Mouse (Mus musculus): ENCODE measurements around the gene Jund. TPM values are rescaled to one million over a fixed set of nuclear protein-coding genes. Genes with fewer than 3 reads are reported as not detected.

The Jund gene
- polyA plus RNA-seq, 1 experiment = 816 TPM

- peaks cover 7% of the 10 kb centered on the region for H3K4me1 ChIP-seq (ENCODE audit: control insufficient read depth)
- H3K4me3 ChIP-seq (replicated peaks) = no peak overlapping the region
- no peak for TF ChIP-seq GATA1 (IDR thresholded peaks at IDR 0.05; ENCODE audit: low read length)
- TF ChIP-seq TAL1 (IDR thresholded peaks at IDR 0.05; ENCODE audit: low read length) = no peak
- H3K27me3 ChIP-seq (ENCODE audit: control insufficient read depth) = peaks cover 39% of the 10 kb centered on the region
- no peaks in the 10 kb centered on the region for H3K36me3 ChIP-seq (ENCODE audit: control insufficient read depth)
- no peaks in the 10 kb centered on the region for H3K9me3 ChIP-seq (ENCODE audit: control insufficient read depth, low read length)
These were observed 27.2 kb downstream of the Jund start for GRCm38 (mm10) chr8:70725792-70726447.

GRCm38 (mm10) chr8:70726721-70727120, 28.0 kb downstream of the Jund start:
- Histone ChIP-seq H3K36me3 (ENCODE audit: control insufficient read depth) (no peaks in the 10 kb centered on the region), H3K27me3 (ENCODE audit: control insufficient read depth) (peaks cover 44% of the 10 kb centered on the region), H3K9me3 (ENCODE audit: control insufficient read depth, low read length) (no peaks in the 10 kb centered on the region), H3K4me3 (replicated peaks) (no peak overlapping the region), H3K4me1 (ENCODE audit: control insufficient read depth) (peaks cover 7% of the 10 kb centered on the region)
- TF ChIP-seq GATA1 (IDR thresholded peaks at IDR 0.05; ENCODE audit: low read length) (no peak), TAL1 (IDR thresholded peaks at IDR 0.05; ENCODE audit: low read length) (no peak)

DNA sequence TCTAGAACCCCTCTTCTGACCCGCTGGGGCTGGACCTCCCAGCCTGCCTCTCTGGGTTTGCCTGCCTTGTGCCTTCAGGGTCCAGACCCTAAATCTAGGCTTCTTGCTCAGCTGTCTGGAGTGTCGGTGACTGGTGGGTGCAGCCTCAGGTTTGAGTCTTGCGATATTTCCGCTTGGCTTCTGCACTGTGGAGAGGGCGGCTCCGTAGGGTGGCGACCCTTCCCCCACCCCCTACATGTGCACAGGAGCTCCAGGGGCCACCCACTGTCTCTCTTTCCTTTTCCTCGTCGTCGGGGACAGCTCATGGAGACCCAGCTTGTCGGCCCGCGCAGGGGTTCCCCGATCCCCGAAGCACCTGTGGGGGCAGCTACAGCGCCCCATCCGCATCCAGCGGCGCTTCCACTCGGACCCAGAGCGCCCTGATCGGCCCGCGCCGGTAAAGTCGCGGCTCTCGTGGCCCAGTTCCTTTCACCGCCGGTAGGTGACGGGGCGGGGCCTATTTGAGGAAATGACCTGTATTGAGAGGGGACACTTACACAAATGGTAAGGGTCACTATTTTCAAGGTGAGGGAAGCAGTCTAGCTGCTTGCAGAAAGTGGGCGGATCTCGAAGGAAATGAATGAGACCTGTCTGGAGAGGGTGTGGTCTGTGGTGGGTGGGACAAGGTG, 31.2 kb downstream of the Jund start:
- no peak for TF ChIP-seq TAL1 (IDR thresholded peaks at IDR 0.05; ENCODE audit: low read length)
- no peak for TF ChIP-seq GATA1 (IDR thresholded peaks at IDR 0.05; ENCODE audit: low read length)
- H3K27me3 ChIP-seq (ENCODE audit: control insufficient read depth) = peaks cover 51% of the 10 kb centered on the region

DNA sequence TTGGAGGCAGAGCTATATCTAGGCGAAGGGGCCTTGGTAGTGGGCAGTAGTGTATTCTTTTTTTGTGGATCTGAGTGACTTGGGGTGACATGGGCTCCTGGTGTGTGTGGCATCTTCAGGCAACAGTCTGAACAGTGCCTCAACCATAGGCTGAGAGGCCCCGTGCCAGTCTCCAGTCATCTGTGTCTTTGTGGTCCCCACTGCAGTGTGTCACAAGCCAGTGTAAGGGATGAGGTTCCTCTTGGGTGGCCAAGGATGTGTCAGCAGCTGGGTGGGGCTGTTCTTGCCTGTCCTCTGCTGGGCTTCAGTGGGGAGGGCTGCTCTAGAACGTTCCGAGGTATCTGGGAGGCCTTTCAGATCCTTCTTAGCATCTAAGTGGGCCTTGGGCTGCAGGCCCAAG, 32.2 kb downstream of the Jund start:
- Histone ChIP-seq H3K4me1 (ENCODE audit: control insufficient read depth) (peaks cover 7% of the 10 kb centered on the region), H3K9me3 (ENCODE audit: control insufficient read depth, low read length) (no peaks in the 10 kb centered on the region), H3K36me3 (ENCODE audit: control insufficient read depth) (no peaks in the 10 kb centered on the region), H3K27me3 (ENCODE audit: control insufficient read depth) (peaks cover 54% of the 10 kb centered on the region), H3K4me3 (replicated peaks) (no peak overlapping the region)
- no peak for TF ChIP-seq TAL1 (IDR thresholded peaks at IDR 0.05; ENCODE audit: low read length)
- TF ChIP-seq GATA1 (IDR thresholded peaks at IDR 0.05; ENCODE audit: low read length) = no peak

More for the DNA sequence above, 31.2 kb downstream of the Jund start:
- Histone ChIP-seq H3K4me3 (replicated peaks) (peak overlapping the region; percentile 23), H3K36me3 (ENCODE audit: control insufficient read depth) (no peaks in the 10 kb centered on the region), H3K9me3 (ENCODE audit: control insufficient read depth, low read length) (no peaks in the 10 kb centered on the region), H3K4me1 (ENCODE audit: control insufficient read depth) (peaks cover 7% of the 10 kb centered on the region)

DNA sequence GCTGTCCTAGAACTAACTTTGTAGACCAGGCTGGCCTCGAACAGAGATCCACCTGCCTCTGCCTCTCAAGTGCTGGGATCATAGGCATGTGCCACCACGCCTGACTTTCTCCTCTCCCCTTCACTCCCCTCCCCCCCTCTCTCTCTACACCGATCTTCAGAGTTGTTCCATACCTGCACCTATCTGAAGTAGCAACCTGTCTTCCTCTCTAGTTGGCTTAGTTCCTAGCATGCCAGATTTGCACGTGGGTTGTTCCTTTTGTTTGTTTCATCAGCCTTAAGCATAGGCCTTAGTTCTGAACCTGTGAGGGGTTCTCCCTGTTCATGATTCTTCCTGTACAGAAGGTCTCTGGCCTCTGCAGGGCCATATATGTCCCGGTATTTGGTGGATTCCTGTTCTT, 39.0 kb downstream of the Jund start:
- Histone ChIP-seq H3K9me3 (ENCODE audit: control insufficient read depth, low read length) (no peaks in the 10 kb centered on the region), H3K4me1 (ENCODE audit: control insufficient read depth) (no peaks in the 10 kb centered on the region), H3K36me3 (ENCODE audit: control insufficient read depth) (no peaks in the 10 kb centered on the region), H3K27me3 (ENCODE audit: control insufficient read depth) (peaks cover 52% of the 10 kb centered on the region), H3K4me3 (replicated peaks) (no peak overlapping the region)
- TF ChIP-seq GATA1 (IDR thresholded peaks at IDR 0.05; ENCODE audit: low read length) = no peak
- no peak for TF ChIP-seq TAL1 (IDR thresholded peaks at IDR 0.05; ENCODE audit: low read length)

GRCm38 (mm10) chr8:70738211-70738610, 39.5 kb downstream of the Jund start:
- Histone ChIP-seq H3K9me3 (ENCODE audit: control insufficient read depth, low read length) (no peaks in the 10 kb centered on the region; the same call in 1 of the 2 replicates), H3K4me3 (replicated peaks) (no peak overlapping the region), H3K27me3 (ENCODE audit: control insufficient read depth) (peaks cover 55% of the 10 kb centered on the region), H3K36me3 (ENCODE audit: control insufficient read depth) (no peaks in the 10 kb centered on the region), H3K4me1 (ENCODE audit: control insufficient read depth) (no peaks in the 10 kb centered on the region)
- no peak for TF ChIP-seq TAL1 (IDR thresholded peaks at IDR 0.05; ENCODE audit: low read length)
- TF ChIP-seq GATA1 (IDR thresholded peaks at IDR 0.05; ENCODE audit: low read length) = no peak

DNA sequence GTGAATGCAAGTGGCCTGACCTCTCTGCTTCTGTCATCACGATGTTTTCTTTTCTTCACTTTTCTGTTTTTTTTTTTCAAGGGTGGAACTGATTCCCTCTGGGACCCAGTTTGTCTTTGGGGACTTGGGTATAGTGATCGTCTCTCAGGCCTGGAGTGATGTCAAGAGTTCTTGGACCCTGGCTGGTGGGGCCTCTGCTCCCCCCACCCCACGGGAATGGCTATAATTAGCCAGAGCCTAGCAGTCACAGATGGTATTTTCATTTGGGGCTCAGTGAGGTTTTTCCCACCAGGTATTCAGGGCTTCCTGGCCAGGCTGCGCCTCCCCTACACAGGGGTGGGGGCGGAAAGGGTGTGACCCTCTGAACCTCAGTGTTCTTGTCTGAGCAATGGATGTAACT, 42.9 kb downstream of the Jund start:
- Histone ChIP-seq H3K4me3 (replicated peaks) (no peak overlapping the region), H3K9me3 (ENCODE audit: control insufficient read depth, low read length) (no peaks in the 10 kb centered on the region; the same call in 1 of the 2 replicates), H3K36me3 (ENCODE audit: control insufficient read depth) (no peaks in the 10 kb centered on the region), H3K27me3 (ENCODE audit: control insufficient read depth) (peaks cover 86% of the 10 kb centered on the region), H3K4me1 (ENCODE audit: control insufficient read depth) (peaks cover 4% of the 10 kb centered on the region)
- TF ChIP-seq GATA1 (IDR thresholded peaks at IDR 0.05; ENCODE audit: low read length) (no peak), TAL1 (IDR thresholded peaks at IDR 0.05; ENCODE audit: low read length) (no peak)

- Histone ChIP-seq H3K4me1 (ENCODE audit: control insufficient read depth) (peaks cover 4% of the 10 kb centered on the region), H3K9me3 (ENCODE audit: control insufficient read depth, low read length) (no peaks in the 10 kb centered on the region; the same call in 1 of the 2 replicates), H3K36me3 (ENCODE audit: control insufficient read depth) (no peaks in the 10 kb centered on the region), H3K4me3 (replicated peaks) (no peak overlapping the region), H3K27me3 (ENCODE audit: control insufficient read depth) (peaks cover 90% of the 10 kb centered on the region)
- no peak for TF ChIP-seq TAL1 (IDR thresholded peaks at IDR 0.05; ENCODE audit: low read length)
- no peak for TF ChIP-seq GATA1 (IDR thresholded peaks at IDR 0.05; ENCODE audit: low read length)
These were observed 43.4 kb downstream of the Jund start for GRCm38 (mm10) chr8:70742176-70742575.

DNA sequence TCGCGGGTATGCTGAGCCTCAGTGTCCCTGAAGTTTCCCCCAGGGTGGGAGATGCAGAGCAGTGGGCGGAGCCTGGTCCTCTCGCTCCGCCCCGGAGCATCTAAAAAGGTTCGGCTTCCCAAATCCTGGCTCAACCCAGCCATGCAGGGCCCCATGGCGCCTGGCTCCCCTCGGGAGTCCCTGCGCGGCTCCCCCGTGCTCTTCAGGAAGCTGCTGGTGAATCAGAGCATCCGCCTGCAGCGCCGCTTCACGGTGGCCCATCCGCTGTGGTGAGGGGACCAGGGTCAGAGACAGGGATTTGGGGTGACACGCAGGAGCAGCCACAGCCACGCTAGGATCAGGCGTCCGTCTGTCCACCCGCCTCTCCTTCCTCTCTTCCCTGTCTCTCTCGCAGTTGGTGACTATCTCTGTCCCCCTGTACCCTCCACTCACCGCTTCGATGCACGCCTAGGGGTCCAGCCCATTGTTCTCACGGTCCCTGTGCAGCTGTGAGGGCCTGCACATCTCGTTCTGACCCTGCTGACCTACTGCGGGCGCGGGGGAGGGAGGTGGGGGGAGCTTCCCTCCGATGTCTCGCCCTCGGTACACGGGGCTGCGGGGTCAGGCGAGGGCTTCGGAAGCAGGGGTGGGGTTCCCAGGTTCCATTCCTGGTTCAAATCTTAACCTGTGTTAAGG, 44.4 kb downstream of the Jund start:
- H3K36me3 ChIP-seq (ENCODE audit: control insufficient read depth) = peaks cover 2% of the 10 kb centered on the region; the same call in 1 of the 2 replicates
- peaks cover 94% of the 10 kb centered on the region for H3K27me3 ChIP-seq (ENCODE audit: control insufficient read depth)
- no peaks in the 10 kb centered on the region; the same call in 1 of the 2 replicates for H3K9me3 ChIP-seq (ENCODE audit: control insufficient read depth, low read length)
- peaks cover 4% of the 10 kb centered on the region for H3K4me1 ChIP-seq (ENCODE audit: control insufficient read depth)
- TF ChIP-seq TAL1 (IDR thresholded peaks at IDR 0.05; ENCODE audit: low read length) (no peak), GATA1 (IDR thresholded peaks at IDR 0.05; ENCODE audit: low read length) (no peak)
- no peak overlapping the region for H3K4me3 ChIP-seq (replicated peaks)
